Mouse (Mus musculus) heart, postnatal 4 days (tissue): ENCODE measurements around the gene Dclk2. TPM values are rescaled to one million over a fixed set of nuclear protein-coding genes. Genes with fewer than 3 reads are reported as not detected.

Source experiments
- DNase-seq: peaks from one replicate; pipeline ENCODE4 v3.0.0; 2021
- total RNA-seq, 2 experiments: library from RNA; stranded (reverse); gene quantifications; 2 replicates each; pipeline ENCODE4 v1.2.3; 2021

Dclk2 gene
- total RNA-seq, 2 experiments from 2014 or later: 8.2 to 8.8 TPM

DNA sequence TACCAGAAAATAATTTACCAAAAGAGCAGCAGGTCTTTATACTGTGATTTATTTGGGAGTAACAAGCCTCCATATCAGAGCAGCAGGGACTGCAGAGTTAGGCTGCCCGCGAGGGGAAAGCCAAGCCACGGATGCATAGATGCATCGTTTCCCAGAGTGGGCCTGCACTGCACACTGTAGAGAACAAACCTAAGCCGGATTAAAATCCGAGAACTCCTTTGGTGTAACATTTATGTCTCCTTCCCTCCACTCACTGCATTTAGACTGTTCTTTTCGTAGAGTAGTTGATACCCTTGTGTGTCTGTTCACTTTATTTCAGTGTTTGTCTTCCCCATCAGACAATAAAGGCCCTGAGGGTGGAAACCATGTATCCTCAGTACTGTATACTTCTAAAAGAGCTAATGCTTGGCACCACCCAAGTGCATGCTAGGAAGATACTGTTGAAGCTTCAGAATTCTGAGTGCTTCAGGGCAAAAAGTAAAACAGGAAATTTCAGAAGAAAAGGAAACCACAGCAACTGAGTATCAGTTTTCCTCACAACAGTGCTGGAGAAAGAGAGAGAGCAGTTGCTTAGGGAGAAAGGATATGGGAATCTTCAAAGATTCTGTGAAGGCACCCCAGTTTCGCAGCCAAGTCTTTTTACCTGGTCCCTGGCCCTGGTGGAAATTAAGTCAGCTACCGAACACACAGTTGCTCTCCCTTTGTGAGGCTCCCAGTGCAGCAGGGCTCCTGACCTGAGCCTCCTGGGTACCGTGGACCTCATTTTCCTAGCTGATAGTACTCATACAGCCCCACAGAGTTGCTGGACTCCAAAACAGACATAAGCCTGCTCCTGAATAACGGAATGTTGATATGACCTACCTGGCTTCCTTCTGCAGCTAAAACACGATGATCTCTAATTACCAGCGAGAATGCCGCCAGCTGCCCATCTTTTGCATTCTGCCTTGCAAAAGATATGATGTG lies 165.8 kb downstream of the Dclk2 start:
- no peak for DNase-seq

DNA sequence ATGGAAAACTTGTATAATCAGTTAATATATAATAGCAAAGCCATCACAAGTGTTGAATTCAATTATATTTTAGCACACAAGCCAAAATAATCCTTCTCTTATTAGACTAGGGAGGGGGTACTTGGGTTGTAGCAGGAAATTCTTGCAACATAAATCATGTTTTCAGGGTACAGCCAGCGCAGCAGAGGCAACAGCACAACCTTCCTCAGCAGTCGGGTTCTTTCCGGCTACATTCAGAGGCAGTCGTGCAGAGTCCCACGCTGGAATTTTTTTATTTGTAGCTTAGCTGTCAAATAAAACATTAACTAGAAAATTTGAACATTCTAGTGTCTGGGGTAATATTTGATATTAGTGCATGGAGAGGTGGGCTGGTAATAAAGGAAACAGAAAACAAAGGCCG lies 166.5 kb downstream of the Dclk2 start:
- no peak for DNase-seq

DNA sequence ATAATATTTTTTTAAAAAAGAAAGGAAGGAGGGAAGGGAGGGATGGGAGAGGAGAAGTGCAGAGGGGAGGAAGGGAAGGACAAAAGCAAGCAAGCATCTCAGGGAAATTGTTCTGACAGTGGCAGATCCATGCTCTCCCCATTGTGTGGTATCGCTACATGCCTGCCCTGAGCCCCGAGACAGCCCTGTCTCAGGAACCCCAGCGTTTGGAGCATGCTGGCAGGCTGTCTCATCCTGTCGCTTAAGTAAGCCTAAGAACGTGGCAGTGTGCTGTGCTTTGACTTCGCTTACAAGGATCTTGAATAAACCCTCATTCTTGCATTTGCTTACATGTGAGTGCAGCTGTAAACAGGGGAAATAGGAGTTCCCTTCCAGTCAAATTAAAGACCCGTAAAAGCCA lies 170.0 kb downstream of the Dclk2 start:
- DNase-seq: no peak

DNA sequence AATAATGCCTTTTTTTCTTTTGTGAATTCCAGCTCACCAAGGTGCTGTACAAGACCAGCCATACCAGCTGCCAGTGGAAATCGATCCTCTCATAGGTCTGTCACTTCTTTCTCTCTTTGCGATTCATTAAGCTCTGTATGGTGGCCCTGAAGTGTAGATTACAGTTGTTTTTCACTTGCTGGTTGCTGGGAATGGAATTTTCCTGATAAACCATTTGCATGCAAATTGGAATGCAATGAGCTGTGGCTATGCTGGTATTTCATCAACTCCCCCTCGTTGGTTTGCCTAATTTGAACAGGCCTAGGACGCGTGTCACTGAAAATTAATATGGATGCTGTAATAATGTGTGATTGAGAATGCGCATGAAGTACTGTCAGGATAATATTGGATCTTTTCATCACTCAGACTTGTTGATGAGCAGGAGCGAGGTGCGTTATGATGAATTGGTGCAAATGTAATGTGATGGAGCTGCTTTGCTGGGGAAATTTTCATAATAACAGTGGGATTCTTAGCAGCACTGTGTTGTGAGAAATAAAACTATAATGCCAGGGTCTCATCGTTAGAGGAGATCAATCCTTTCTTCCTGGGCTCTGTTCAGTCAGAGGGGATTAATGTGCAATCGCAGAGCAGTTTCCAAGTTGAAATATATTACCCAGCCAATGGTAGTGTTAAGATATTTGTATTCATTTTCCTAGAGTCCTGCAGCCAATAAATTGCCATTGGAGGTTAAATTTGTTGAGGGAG lies 174.7 kb downstream of the Dclk2 start:
- DNase-seq: no peak

DNA sequence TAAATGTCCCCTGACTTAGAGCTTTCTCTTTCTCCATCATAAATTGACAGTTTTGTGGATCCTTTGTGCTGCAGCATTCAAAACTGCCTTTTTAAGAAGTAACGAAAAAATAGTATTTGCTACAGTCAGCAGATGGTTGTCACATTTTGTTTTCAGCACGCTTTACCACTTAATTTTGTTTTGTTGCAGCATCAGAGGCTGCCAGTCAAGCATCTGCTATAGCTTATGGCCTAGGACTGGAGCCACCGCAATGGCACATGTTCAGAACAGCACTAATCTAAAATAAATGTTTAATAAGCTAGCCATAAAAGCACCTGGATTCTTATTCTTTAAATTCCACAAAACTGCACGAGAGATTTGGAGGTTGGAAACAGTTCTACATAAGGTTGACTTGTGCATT lies 175.3 kb downstream of the Dclk2 start:
- no peak for DNase-seq

DNA sequence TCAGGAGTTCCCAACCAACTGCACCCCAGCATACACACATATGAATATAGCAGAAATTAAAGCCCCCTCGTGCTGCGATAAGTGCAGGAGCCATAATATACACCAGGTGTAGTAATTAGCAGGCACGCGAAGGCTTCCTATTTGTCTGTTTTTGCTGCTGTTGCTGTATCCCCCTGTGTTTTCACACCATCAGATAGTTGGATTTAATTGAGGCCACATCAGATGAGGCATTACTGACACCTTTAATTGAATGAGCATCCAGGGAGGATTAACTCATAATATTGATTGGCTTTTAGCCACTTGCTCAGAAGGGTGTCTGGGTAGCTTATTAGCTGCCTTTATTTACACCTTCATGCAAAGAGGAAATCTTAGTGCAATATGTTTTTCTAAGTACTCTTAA lies 180.9 kb downstream of the Dclk2 start:
- DNase-seq: no peak

DNA sequence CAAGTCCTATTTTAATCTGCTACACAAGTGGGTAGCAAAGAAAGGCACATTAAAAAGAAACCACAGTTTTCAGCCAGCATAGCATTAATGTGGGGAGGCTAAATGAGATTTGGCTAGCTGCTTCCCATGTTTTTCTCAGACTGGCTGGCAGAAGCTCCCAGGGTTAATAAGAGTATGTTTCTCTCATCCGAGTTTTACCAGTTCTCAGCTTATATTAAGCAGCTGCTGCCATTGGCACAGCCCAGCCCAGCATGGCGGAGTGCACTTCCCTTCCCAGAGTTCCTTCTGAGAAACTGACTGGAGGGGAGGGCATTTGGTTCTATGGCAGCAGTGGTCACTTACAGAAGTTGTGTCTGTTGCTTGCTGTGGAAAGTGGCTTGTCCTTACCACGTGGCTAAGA lies 181.8 kb downstream of the Dclk2 start:
- DNase-seq: no peak

Other genes with a start within 250 kb of the Dclk2 start
- 10 to 100 TPM; 17.4 to 20.4 TPM for gene Cd1d1, start 78.6 kb upstream of the Dclk2 start, total RNA-seq